Mouse (Mus musculus) thymus, postnatal 0 days (tissue): Measurements from ENCODE around the gene Ech1. TPM values are rescaled to one million over a fixed set of nuclear protein-coding genes. Genes with fewer than 3 reads are reported as not detected.

Experiments
- DNase-seq: peaks from one replicate; pipeline ENCODE4 v3.0.0-alpha.2; 2015; ENCODE audit warnings: low spot score
- polyA plus RNA-seq: library from polyadenylated mRNA; unstranded; fragments of >200 nt; fragmentation: Nextera tagmentation; extraction: Ambion mirVana; gene quantifications from 2 replicates; pipeline ENCODE4 v1.2.1, GENCODE M21; 2015

Gene Ech1
- polyA plus RNA-seq, 1 experiment from 2014 or later = 167 TPM

DNA sequence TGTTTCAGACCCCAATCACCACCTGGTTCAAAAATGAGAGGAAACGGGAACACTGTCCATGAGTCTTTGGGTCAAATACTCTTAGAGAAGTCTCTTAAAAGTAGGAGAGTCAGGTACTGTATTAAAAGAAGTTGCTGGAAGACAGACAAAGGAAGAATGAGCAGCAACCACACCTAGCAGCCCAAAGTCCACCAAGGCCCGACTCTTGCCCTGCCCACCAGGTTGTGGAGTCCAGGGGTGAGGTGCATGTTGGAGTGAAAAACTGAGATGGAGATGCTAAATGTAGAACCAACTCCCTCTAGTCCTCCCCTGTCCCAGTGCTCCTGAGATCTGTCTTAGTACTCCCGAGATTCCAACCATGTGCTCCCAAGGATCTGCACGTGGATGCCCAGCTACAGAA, 25.6 kb downstream of the Ech1 start:
- no peak for DNase-seq

DNA sequence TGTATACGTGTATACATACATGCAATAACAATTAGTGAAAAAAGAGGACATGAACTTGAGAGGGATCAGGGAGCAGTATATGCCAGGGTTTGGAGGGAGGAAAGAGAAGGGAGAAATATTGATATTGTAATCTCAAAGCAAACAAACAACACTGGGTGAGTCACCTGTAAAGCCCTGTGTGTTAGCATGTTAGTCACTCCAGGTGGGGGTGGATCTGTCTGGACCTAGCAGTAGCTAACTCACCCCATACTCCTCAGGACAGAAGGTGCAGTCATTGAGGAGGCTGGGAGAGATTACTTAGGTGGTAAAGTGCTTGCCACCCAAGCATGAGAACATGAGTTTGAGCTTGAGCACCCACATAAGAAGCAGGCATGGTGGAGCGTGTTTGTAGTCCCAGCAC, 34.9 kb downstream of the Ech1 start:
- DNase-seq = no peak

DNA sequence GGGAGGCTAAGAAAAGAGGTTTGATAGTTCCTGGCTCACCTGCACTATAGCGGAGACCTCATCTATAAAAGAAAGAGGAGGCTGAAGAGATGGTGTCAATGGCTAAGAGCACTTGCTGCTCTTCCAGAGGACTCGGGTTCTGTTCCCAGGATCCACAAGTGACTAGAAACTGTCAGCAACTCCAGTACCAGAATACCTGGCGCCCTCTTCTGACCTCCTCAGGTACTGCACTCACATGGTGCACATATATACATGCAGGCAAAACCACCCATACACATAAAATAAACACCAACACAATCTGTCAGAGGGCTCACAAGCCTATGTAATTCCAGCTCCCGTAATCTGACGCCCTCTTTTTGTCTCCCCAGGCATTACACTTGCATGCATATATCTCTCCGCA, 35.9 kb downstream of the Ech1 start:
- DNase-seq = no peak

DNA sequence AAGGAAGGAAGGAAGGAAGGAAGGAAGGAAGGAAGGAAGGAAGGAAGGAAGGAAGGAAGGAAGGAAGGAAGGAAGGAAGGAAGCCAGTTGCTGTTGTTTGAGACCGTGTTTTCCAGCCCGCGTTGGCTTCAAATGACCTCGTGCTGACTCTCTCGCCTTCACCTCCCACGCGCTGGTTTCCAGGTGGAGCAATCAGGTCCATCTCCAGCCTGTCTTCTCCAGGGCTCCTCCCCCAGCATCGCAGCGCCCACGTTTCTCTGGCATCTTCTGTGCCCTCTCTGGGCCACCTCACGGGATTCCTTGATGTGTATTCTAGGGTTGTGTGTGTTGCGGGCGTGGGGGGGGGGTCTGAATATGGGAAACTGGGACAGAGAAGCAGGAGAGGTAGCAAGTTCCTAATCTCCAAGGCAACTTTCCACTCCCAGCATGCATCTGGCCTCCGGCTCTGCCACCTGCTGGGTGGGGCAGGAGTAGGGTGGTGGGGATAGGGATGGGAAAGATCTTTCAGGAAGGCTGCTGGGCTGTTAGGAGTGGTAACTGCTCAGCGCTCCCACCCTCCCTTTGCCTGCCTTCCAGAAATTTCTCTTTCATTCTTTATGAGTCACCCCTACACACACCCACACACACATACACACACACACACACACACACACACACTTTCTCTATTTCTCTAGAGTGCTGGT, 37.9 kb downstream of the Ech1 start:
- DNase-seq = no peak

DNA sequence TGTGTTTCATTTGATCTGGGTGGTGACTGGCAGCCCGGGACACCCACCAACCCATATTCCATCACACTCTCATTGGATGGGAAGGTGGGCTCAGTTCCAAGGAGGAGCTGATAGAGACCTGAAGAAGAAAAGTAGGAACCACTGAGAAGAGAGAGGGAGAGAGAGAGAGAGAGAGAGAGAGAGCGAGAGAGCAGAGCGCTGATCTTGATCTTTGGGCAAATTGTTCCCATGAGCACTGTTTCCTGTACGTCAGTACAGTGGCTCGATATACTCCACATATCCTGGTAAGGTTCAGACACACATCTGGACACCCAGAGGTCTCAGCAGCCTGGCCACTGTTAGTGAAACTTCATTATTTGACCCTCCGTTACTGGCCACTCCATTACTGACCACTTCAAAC, 38.5 kb downstream of the Ech1 start, which contains the start of gene Lgals7:
Gene Lgals7 (plus strand): TSS at position 314 of the 400 bp plus-strand sequence.
- DNase-seq = no peak

DNA sequence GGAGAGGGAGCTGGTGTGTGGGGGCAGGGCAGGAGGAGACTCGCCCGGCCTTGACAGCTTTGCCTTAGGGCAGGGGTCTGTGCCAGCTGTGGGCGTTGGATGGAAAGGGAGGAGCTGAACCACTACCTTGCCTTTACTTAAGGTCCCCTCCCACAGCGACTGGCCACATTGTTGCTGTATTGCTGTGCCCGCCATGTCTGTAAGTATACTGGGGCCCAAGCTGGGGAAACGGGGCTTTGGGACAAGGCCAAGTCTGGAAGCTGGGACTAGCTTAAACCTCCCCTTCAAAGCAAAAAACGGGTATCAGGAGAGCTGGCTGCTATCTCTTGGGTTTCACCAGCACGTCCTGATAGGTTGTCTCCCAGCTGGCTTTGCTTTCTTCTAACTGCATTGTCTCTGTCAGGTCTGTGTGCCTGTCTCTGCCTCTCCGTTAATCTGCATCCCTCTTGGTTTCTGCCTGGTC, 39.3 kb downstream of the Ech1 start:
- no peak for DNase-seq

DNA sequence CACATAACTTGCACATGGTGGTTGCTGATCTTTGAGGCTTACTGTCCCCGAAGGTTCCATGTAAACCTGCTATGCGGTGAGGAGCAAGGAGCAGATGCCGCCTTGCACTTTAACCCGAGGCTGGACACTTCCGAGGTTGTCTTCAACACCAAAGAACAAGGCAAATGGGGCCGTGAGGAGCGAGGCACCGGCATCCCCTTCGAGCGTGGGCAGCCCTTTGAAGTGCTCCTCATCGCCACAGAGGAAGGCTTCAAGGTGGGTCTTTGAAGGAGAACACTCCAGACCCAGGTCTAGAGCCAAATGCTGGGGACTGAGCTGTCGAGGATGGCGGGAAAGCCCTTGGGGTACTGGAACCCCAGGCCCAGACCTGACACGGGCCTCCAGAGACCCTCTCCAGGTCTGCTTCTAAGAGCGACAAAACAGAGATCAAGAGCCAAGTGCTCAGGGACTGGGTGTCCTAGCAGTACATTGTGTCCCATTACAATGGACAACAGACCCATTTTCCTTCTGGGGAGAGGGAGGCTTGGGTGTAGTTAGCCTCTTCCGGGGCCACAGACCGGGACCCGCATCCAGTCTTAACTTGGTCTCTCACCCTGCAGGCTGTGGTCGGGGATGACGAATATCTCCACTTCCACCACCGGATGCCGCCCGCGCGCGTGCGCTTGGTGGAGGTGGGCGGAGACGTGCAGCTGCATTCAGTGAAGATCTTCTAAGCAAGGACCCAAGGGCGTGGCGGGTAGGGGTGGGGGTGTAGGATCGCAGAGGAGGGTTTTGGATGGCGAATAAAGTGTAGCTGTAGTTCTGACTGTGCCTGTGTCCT, 40.7 kb downstream of the Ech1 start:
- DNase-seq = peak; percentile 98

DNA sequence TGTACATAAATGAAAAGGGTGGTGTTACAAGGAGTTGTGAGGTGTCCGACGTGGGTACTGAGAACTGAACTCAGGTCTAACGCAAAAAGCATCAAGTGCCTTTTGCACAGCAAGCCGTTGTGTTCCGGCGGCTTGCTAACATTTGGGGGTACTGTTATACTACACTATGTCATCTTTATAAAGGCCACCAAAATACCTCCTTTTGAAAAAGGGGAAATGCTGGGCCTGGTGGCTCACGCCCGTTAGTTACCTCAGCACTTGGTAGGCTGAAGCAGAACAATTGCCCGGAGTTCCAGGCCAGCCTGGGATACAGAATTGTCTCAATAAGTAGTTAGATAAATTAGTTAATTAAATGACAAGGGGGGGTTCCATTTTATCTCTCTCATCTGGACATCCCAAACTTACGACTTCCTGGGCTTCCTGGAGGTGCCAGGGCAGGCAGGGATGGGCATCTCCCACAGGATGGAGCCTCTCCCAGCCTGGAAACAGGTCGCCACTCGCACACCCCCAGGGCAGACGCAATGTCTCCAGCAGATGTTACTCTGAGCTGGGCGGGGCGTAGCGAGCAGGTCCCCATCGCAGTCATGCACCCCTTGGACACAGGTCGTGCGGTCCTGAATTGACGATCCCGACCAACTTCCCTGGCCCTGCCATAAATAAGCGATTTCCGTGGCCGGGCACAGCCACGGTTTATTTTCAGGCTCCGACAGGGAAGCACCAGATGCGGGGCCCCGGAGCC, 41.9 kb downstream of the Ech1 start:
- DNase-seq = no peak

DNA sequence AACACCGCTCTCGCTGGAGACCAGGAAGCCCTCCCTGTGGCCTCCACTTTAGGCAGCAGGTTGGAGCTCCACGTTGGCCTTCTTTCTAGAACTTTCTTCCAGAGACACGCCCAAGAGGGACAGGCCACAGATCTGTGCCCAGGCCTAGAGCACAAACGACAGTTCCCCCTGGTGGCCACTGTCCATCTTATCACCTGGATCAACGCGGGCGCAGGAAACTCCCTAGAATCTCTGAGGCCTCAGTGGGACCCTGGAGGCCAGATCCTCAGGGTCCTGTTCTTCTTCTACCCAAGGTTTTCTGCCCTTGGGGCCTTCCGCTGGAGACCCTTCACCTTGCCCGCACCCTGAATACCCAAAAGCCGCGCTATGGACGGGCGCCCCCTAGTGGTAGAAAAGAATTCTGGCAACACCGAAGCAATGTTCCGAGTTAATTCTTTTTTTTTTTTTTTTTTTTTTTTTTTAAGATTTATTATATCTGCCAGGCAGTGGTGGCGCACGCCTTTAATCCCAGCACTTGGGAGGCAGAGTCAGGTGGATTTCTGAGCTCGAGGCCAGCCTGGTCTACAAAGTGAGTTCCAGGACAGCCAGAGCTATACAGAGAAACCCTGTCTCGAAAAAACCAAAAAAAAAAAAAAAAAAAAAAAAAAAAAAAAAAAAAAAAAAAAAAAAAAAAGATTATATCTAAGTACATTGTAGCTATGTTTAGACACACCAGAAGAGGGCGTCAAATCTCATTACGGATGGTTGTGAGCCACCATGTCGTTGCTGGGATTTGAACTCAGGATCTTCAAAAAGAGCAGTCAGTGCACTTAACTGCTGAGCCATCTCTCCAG, 42.7 kb downstream of the Ech1 start:
- peak; percentile 89 for DNase-seq

DNA sequence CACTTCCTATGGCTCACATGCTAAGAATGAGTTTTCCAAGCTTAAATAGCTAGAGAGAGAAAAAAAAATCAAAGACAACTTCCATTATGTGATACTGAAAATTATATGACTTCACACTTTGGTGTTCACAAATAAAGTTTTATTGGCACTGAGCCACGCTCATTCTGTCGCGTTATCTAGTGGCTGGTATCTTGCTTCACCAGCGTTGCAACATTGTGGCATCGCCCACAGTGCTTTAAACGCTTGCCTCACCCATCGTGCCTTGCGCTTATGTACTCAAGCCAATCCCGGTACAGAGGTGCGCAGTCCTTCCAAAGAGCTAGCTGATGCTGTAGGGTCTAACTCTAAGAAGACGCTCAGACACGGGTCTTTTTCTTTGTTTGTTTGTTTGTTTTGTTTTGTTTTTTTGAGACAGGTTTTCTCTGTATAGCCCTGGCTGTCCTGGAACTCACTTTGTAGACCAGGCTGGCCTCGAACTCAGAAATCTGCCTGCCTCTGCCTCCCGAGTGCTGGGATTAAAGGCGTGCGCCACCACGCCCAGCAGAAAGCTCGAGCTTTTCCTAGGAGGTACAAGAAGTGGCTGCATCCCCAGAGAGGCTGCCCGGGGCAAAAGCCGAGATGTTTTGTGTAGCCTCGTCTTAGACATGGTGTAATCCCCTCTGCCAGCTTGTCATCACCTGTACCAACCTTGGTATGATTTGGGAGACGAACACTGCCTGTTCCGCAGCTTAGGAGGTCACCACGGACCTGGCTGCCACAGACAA, 46.1 kb downstream of the Ech1 start:
- no peak for DNase-seq

DNA sequence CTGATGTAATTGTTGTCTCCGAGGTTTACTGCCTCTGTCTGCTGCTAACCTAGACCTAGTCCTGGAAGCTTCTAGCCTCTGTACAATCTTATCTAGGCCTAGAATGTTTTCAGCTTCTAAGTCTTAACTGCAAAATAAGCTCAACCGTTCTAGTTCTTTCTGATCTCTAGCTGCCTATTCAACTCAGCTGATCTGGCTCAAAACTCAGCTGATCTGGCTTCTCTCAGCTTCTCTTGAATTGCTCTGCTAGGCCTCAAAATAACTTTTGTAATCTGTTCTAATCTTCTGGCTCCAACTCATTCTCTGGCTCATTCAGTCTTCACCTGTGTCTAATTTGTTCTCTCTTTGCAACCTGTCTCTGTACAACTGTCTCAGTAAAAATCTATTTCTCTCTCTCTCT, 49.5 kb downstream of the Ech1 start:
- no peak for DNase-seq

DNA sequence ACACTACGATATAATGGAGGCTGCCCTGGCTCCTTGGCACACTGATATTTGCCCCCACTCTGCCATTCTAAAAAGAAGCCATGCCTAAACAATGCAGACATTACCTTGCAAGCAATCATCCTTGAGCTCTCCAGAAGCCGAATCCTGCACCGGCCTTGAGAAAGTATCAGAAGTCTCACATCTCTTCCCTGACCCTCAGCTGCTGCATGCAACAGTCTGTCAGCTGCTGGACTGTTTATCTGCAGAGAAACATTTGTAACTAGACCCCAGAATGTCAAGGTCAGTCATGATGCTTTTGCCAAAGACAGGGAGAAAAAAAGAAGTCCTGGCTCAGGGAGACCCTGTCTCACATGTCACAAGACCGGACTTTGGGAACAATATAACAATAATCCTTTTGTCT, 51.1 kb downstream of the Ech1 start:
- DNase-seq = no peak

DNA sequence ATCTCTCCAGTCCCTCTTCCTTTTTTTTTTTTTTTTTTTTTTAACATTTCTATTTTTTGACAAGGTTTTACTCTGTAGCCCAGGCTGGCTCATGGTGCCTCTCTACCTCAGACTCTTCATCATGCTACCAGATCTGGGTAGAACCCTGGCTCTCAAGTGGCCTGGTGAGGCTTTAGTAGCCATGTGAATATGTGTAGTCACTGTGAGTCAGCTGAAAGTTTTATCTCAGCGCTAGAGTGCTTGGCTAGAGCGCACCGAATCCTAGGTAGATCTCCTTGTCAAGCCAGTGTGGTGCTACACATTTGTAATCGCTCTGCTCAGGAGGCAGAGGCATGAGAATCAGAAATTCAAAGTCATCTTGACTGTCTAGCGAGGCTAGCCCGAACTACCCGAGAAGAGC, 52.1 kb downstream of the Ech1 start:
- no peak for DNase-seq

DNA sequence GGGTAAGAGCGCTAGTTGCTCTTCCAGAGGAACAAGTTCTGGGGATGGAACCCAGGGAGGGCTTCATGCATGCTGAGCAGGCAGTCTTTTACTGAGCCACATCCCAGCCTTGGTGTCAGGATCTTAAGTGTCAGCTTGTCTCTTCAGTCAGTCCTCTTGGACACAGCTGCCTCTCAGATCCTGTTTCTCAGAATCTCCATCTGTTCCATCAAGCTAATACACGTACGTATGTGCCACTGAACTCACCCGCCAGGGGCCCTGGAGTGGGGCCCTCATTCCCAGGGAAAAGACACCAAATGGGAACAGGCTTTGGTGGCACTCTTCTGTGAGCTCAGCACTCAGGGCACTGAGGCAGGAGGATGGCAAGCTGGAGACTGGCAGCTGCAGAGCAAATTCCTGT, 52.8 kb downstream of the Ech1 start:
- DNase-seq = no peak

DNA sequence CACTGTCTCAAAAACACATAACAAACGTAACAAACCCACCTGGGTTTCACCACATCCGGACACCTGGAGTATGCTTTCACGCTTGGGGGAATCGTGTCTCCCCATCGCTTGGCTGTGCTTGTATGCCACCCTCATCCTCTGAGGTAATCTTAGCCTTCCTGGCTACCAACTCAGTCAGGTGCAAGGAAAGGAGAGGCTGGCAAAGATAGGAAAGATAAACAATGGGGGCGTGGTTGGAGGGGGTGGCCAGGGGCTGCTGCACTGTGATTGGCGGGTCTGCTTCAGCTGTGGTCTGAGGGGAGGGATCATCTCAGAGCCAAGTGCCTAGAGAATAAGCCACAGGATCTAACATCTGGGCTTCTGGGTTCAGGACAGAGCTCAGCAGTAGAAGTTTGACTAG, 54.6 kb downstream of the Ech1 start:
- DNase-seq = peak; percentile 63

DNA sequence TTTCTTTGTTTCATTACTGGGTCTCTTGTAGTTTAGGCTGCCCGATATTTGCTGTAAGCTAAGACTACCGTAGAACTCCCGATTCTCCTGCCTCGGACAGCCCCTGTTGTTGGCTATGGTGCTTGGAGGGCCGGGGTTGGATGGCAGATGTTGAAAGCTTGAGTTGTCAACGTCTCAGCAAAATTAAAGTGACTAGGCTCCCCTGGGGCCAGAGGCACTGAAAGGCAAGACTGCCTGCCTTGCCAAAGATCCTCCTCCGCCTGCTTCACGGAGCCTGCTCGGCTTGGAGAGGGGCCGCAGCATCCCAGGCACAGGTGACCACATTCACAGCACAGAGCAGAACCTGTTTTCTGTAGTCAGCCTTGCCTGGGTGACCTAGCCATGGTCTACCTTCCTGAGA, 55.5 kb downstream of the Ech1 start:
- DNase-seq = no peak

DNA sequence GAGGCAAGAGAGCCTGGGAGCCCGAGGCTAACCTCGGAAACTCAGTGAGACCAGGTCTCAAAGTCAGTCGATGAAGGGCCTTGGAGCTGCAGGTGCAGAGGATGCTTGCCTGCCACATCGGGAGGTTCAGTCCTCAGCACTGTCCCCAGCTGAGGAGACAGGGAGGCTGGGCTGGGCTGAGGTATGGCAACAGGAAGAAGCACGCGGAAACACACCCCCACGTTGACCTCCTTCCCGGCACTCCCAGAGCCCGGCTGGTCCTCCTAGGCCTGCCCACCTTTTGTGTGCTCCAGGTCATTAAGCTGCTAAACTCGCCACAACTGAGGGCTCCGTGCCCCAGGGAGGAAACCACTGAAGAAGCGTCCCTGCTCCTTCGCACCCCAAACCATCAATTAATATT, 56.2 kb downstream of the Ech1 start, which contains the start of gene Capn12:
Gene Capn12 (plus strand): TSS at position 224 of the 400 bp plus-strand sequence.
- DNase-seq = peak; percentile 38
